Mouse (Mus musculus): Measurements from ENCODE around the gene Ndufv2. TPM values are rescaled to one million over a fixed set of nuclear protein-coding genes. Genes with fewer than 3 reads are reported as not detected.

The Ndufv2 gene
- polyA plus RNA-seq (2015; fragmentation: Nextera tagmentation; extraction: Ambion mirVana) = 348 and 356 TPM in 2 replicates

DNA sequence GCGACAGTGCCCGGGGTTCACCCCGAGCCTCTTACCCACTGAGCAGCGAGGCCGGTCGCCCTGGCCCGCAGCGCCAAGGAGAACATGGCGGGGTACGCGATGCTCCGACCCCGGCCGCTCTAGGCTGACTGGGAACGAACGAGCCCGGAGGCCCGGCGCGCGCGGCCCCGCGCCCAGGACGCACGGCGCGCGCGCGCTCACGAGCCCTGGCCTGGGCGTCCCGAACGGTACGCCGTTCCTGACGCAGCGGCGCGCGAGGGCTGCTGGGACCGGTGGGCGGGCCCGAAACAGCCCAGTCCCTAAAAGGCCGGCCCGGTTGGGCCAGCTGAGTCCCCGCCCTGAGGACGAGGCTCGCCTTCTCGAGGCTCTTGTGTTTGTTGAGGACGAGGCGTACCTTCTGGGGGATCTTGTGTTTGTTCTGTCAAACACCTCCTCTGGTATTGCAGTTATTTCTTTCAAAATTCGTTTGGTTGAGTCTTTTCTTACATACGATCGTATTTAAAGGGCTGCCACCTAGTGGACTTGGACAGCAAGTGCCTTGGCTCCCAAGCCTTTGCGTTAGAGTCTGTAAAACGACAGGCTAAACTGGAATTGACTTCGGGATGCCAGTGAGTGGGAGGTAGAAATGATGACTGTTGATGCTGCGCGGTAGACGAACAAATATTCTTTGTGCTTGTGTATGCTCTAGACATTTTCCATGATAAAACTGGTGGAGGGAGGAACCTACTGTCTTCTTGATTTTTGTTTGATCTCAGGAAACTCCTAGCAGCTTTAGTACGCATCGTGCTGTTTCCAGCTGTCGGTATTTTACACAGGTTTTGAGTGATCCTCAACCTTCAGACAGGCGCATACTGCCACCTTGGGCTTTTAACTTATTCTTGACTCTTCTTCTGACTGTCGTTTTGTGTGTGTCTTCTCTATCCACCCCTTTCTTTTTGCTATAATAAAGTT is at the start of gene Ndufv2:
Gene Ndufv2 (minus strand): TSS at position 180 of the 951 bp plus-strand sequence.
- TF ChIP-seq CTCF (IDR thresholded peaks at IDR 0.05; ENCODE audit: low read depth) (peak; percentile 86), EP300 (optimal IDR thresholded peaks at IDR 0.05) (no peak)
- Histone ChIP-seq H3K4me1 (replicated peaks; ENCODE audit: control insufficient read depth, insufficient read depth) (0 out of 2 replicates have a peak, but pooled peaks cover 3% of the 10 kb centered on the region), H3K4me2 (replicated peaks; ENCODE audit: low read depth) (peak within 1 kb of the TSS; percentile 83), H3K4me3 (ENCODE audit: low read depth, low read length) (peak within 1 kb of the TSS; percentile 94), H3K9me3 (ENCODE audit: control insufficient read depth, low read length) (no peaks in the 10 kb centered on the region), H3K27ac (replicated peaks) (peak within 1 kb of the TSS; percentile 95), H3K9ac (ENCODE audit: low read length) (peak within 1 kb of the TSS; percentile 95), H3K27me3 (ENCODE audit: control insufficient read depth, insufficient read depth, low read length) (no peaks in the 10 kb centered on the region), H3K36me3 (ENCODE audit: control insufficient read depth, insufficient read depth, low read length) (no peaks in the 10 kb centered on the region)
- DNase-seq (ENCODE audit: low spot score) (peak; percentile 97), ATAC-seq (ENCODE audit: low FRiP score, low TSS enrichment) (peak; percentile 99)
- WGBS = under 1% methylated on average over 61 of the region's 67 CpGs

DNA sequence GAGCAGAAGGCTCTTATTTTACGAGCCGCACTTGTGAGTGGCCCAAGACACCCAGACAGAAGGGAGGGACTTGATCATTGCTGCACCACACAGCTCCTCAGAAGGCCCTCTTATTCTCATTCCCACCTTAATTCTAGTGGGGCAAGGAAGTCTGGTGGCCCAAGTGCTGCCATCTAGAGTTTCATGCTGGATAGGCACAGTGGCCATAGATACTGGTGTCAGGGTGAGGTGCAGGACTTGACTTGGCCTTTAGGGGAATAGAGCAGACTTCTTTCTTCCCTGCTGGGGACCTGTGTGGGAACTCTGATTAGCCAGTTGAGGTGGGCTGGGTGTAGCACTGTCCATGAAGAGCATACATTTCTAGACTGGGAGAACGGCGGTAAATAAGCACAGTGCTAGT is 29.9 kb upstream of the Ndufv2 start:
- Histone ChIP-seq H3K36me3 (ENCODE audit: control insufficient read depth, insufficient read depth, low read length) (peaks cover 25% of the 10 kb centered on the region), H3K4me3 (ENCODE audit: low read depth, low read length) (no peak overlapping the region), H3K9me3 (ENCODE audit: control insufficient read depth, low read length) (no peaks in the 10 kb centered on the region), H3K4me1 (replicated peaks; ENCODE audit: control insufficient read depth, insufficient read depth) (no peaks in the 10 kb centered on the region), H3K27me3 (ENCODE audit: control insufficient read depth, insufficient read depth, low read length) (no peaks in the 10 kb centered on the region), H3K4me2 (replicated peaks; ENCODE audit: low read depth) (no peak overlapping the region), H3K9ac (ENCODE audit: low read length) (no peak overlapping the region), H3K27ac (replicated peaks) (no peak overlapping the region)
- ATAC-seq (ENCODE audit: low FRiP score, low TSS enrichment) (no peak), DNase-seq (ENCODE audit: low spot score) (no peak)
- WGBS = 96% methylated on average over 4 of the region's 4 CpGs
- no peak for TF ChIP-seq EP300 (optimal IDR thresholded peaks at IDR 0.05)
- peak; percentile 51 for TF ChIP-seq CTCF (IDR thresholded peaks at IDR 0.05; ENCODE audit: low read depth)

DNA sequence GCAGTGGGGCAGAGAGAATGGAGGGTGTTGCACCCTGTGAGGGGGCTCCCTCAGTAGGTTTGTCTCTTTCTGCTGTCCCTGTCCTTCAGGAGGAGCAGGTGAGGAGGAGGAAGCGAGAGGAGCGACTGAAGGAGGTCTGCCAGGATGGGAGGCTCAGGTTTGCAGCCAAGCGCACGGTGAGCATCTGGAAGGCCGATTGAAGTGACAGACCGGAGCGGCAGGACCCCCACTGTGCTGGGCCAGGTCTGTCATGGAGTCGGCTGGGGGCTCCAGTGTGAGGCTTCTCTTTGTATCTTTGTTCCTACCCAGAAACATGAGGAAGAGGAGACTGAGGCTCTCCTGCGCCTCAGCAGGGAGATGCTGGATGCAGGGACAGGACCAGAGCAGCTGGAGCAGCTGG is 29.0 kb upstream of the Ndufv2 start:
- Histone ChIP-seq H3K36me3 (ENCODE audit: control insufficient read depth, insufficient read depth, low read length) (peaks cover 20% of the 10 kb centered on the region), H3K27me3 (ENCODE audit: control insufficient read depth, insufficient read depth, low read length) (no peaks in the 10 kb centered on the region), H3K27ac (replicated peaks) (no peak overlapping the region), H3K9ac (ENCODE audit: low read length) (no peak overlapping the region), H3K9me3 (ENCODE audit: control insufficient read depth, low read length) (no peaks in the 10 kb centered on the region), H3K4me1 (replicated peaks; ENCODE audit: control insufficient read depth, insufficient read depth) (no peaks in the 10 kb centered on the region), H3K4me2 (replicated peaks; ENCODE audit: low read depth) (no peak overlapping the region), H3K4me3 (ENCODE audit: low read depth, low read length) (no peak overlapping the region)
- TF ChIP-seq CTCF (IDR thresholded peaks at IDR 0.05; ENCODE audit: low read depth) = no peak
- no peak for ATAC-seq (ENCODE audit: low FRiP score, low TSS enrichment)
- 93% methylated on average over 9 of the region's 9 CpGs for WGBS
- DNase-seq (ENCODE audit: low spot score) = no peak

DNA sequence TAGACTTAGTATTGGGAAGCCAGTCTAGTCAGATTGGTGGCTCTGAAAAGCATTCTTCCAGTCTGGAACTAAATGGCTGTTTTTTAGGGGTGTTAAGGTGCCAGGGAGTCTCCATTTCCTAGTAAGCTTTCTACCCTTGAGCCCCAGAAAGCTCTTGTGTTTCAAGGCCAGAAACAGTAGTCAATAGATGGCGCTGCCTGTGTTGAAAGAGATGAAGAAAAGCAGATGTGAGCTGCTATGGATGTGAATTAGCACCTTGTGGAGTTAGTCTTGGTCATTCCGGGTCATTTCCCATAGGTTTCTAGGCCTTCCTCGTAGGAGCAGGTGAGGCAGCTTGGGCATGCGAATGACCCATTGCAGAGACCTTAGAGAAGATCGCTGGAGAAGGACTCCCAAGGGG is 23.9 kb upstream of the Ndufv2 start:
- Histone ChIP-seq H3K4me1 (replicated peaks; ENCODE audit: control insufficient read depth, insufficient read depth) (0 out of 2 replicates have a peak, but pooled peaks cover 3% of the 10 kb centered on the region), H3K9ac (ENCODE audit: low read length) (no peak overlapping the region), H3K4me3 (ENCODE audit: low read depth, low read length) (no peak overlapping the region), H3K36me3 (ENCODE audit: control insufficient read depth, insufficient read depth, low read length) (peaks cover 3% of the 10 kb centered on the region; the same call in 1 of the 2 replicates), H3K27ac (replicated peaks) (no peak overlapping the region), H3K27me3 (ENCODE audit: control insufficient read depth, insufficient read depth, low read length) (no peaks in the 10 kb centered on the region), H3K4me2 (replicated peaks; ENCODE audit: low read depth) (no peak overlapping the region), H3K9me3 (ENCODE audit: control insufficient read depth, low read length) (no peaks in the 10 kb centered on the region)
- ATAC-seq (ENCODE audit: low FRiP score, low TSS enrichment) = no peak
- DNase-seq (ENCODE audit: low spot score) = no peak
- TF ChIP-seq EP300 (optimal IDR thresholded peaks at IDR 0.05) (no peak), CTCF (IDR thresholded peaks at IDR 0.05; ENCODE audit: low read depth) (peak; percentile 58)
- 75% methylated on average over 5 of the region's 5 CpGs for WGBS

DNA sequence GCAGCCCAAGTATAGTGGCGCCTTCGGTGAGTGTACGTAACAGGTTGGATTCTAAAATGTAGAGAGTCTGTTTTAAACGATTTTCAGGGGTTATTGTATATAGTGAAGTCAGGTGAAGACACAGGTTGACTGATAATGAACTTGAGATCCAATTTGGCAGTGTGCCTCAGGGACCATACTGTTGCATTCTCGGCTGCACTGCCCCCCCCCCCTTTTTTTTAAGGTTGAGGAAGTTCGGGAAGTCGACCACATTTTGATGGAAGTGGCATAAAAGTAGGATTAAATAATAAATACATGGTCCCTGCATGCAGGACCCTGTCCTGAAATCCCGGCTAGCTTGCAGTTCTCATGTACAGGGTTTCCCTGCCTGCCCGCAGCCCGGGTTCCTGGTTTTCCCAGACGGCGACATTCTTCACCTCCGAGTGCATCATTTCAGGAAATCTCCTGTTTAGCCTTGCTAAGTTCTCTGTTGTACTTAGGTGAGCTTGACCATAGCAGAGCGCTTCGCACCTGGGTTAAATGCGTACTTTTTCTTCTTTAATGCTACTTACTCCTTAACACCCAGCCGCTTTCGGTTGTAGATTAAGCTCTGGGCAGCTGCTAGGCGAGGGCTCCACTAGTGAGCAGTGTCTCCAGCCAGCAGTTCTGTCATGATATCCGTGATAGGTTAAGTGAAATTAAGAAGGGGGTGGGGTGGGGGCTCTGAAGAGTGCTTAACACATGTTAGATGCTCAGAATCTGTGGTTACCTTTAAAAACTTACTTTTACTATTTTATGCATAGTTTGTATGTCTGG is 22.7 kb upstream of the Ndufv2 start:
- no peaks in the 10 kb centered on the region for H3K27me3 ChIP-seq (ENCODE audit: control insufficient read depth, insufficient read depth, low read length)
- peak overlapping the region; percentile 72 for H3K4me2 ChIP-seq (replicated peaks; ENCODE audit: low read depth)
- H3K9me3 ChIP-seq (ENCODE audit: control insufficient read depth, low read length) = no peaks in the 10 kb centered on the region
- H3K4me1 ChIP-seq (replicated peaks; ENCODE audit: control insufficient read depth, insufficient read depth) = 0 out of 2 replicates have a peak, but pooled peaks cover 3% of the 10 kb centered on the region
- DNase-seq (ENCODE audit: low spot score) = peak; percentile 44
- TF ChIP-seq EP300 (optimal IDR thresholded peaks at IDR 0.05) = no peak
- no peak for TF ChIP-seq CTCF (IDR thresholded peaks at IDR 0.05; ENCODE audit: low read depth)
- 1% methylated on average over 20 of the region's 20 CpGs for WGBS
- ATAC-seq (ENCODE audit: low FRiP score, low TSS enrichment) = peak; percentile 40; the same call in 1 of the 2 replicates
- H3K36me3 ChIP-seq (ENCODE audit: control insufficient read depth, insufficient read depth, low read length) = peaks cover 4% of the 10 kb centered on the region; the same call in 1 of the 2 replicates
- peak overlapping the region; percentile 68 for H3K9ac ChIP-seq (ENCODE audit: low read length)
- H3K4me3 ChIP-seq (ENCODE audit: low read depth, low read length) = peak overlapping the region; percentile 77
- H3K27ac ChIP-seq (replicated peaks) = peak overlapping the region; percentile 87

All from stomach, postnatal 0 days (tissue).